Mouse (Mus musculus) CD8-positive naive resting alpha-beta T cell, adult 2 months (primary cell): ENCODE results near the gene Pspn.

Source experiments
- DNase-seq, 2 experiments: peaks; one replicate each; pipeline ENCODE4 v3.0.0; 2022; ENCODE audit warnings: low read depth in 2 of 2, low spot score in 2 of 2

Pspn gene

GRCm38 (mm10) chr17:56963646-56964045, 36.2 kb downstream of the Pspn start:
- no peak for DNase-seq

- DNase-seq = no peak
Observed at GRCm38 (mm10) chr17:56962642-56963405, 37.0 kb downstream of the Pspn start.

DNA sequence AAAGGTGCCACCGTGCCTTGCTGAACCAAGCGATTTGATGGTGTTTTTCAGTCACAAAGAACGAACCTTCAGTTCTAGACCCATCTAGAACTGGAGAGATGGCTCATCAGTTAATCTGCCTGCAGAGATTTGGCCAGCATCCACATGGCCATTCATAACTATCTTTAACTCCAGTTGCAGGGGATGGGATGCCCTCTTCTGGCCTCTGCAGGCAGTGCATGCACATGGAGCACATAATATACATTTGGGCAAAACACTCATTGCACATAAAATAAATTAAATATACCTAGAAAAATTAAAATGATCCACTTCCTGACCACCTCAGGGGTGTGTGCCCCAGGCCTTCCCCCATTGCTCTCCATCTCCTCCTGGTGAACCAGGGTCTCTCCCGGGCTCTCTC, 37.9 kb downstream of the Pspn start:
- no peak for DNase-seq

DNA sequence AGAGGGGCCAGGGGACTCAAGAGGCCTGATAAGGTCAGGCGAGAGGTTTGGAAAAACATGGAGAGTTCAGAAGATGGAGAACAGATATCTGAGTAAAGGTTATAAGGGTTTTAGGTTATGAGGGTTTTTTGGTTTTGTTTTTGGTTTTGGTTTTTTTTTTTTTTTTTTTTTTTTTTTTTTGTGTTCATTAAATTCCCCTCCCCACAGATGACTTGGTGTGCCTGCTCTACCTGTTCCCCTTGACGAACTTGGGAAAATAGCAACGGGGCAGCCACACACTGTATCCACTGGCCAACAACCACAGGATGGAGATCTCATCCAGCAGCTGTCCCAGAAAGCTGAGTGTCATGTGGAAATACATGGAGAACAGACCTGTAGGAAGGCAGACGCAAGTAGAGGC, 41.2 kb downstream of the Pspn start:
- DNase-seq = no peak

DNA sequence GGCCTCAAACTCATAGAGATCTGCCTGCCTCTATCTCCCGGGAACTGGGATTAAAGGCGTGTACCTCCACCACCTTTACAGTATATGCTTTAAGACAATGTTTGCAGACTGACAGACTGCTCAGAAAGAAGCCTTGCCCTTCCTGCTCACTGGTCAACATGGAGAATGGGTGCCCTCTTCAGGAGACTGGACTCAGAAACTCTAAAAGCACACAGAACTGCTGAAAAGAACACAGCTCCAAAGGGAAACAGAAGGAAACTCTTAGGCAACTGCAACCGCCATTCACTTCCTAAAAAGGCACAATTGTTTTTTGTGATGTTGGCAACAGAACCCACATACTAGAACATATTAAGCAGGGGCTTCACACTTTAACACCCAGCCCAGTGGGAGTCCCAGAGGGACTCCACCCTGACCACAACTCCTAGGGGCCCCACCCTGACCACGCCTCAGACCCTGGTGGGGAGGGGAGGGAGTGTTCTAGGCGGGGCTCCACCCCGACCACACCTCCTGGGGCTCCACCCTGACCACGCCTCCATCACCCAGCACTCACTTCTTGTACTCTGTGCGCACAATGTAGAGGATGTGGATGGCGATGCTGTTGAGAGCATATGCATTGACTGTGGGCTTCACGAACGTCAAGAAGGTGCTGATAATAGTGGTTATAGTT, 41.9 kb downstream of the Pspn start:
- peak in 1 of 2 experiments; percentile 13 for DNase-seq

GRCm38 (mm10) chr17:56954871-56955270, 44.9 kb downstream of the Pspn start:
- no peak for DNase-seq

- DNase-seq = no peak
Observed at GRCm38 (mm10) chr17:56952639-56953038, 47.2 kb downstream of the Pspn start.

- peak; percentile 74 to 75 for DNase-seq
Observed at GRCm38 (mm10) chr17:56950915-56951314, 48.9 kb downstream of the Pspn start.
